Mouse (Mus musculus) midbrain, embryonic 11.5 days (tissue): ENCODE results near the gene Psme2b. TPM values are rescaled to one million over a fixed set of nuclear protein-coding genes. Genes with fewer than 3 reads are reported as not detected.
"Not testable (repeated sequence)": the region's sequence is repeated elsewhere in the genome, so short reads cannot be mapped to it uniquely, and the experiment has no call there.

Experiments used
- ATAC-seq: fragments of 200-750 bp; cut with Nextera tagmentation; 2 replicates; pipeline ENCODE4 v1.8.0; 2017; ENCODE audit warnings: moderate TSS enrichment, moderate library complexity; ENCODE audit not compliant: low FRiP score
- DNase-seq: peaks from one replicate; pipeline ENCODE4 v3.0.0; 2015; ENCODE audit warnings: low spot score; ENCODE audit errors: missing footprints
- H3K27ac ChIP-seq: fragments of 300-500 bp; sonication (generic); 2 replicates; pipeline ENCODE4 v1.5.1; 2014; ENCODE audit warnings: low read depth, low read length
- H3K27me3 ChIP-seq: fragments of 300-500 bp; sonication (generic); 2 replicates; pipeline ENCODE4 v1.6.1; 2014; ENCODE audit warnings: mild to moderate bottlenecking, low read length, moderate library complexity, mixed read lengths; ENCODE audit not compliant: control insufficient read depth, insufficient read depth
- H3K36me3 ChIP-seq: fragments of 300-500 bp; sonication (generic); 2 replicates; pipeline ENCODE4 v1.6.1; 2014; ENCODE audit warnings: mild to moderate bottlenecking, low read length, moderate library complexity, mixed read lengths; ENCODE audit not compliant: control insufficient read depth, insufficient read depth
- H3K4me1 ChIP-seq: fragments of 300-500 bp; sonication (generic); 2 replicates; pipeline ENCODE4 v1.6.1; 2014; ENCODE audit warnings: low read length; ENCODE audit not compliant: control insufficient read depth, insufficient read depth
- H3K4me2 ChIP-seq: fragments of 300-500 bp; sonication (generic); 2 replicates; pipeline ENCODE4 v1.6.1; 2014; ENCODE audit warnings: mild to moderate bottlenecking, moderate library complexity
- H3K4me3 ChIP-seq: fragments of 300-500 bp; sonication (generic); 2 replicates; pipeline ENCODE4 v1.5.1; 2014; ENCODE audit warnings: low read depth, low read length
- H3K9ac ChIP-seq: fragments of 300-500 bp; sonication (generic); 2 replicates; pipeline ENCODE4 v1.6.1; 2014; ENCODE audit warnings: low read length
- H3K9me3 ChIP-seq: fragments of 300-500 bp; sonication (generic); 2 replicates; pipeline ENCODE4 v1.6.1; 2016; ENCODE audit warnings: low read length; ENCODE audit not compliant: control insufficient read depth
- WGBS: fragments of 180-500 bp; shearing (Covaris S2); extraction: QIAGEN DNeasy Blood & Tissue Kit; methylation state at CpG from one replicate; pipeline ENCODE4 v1.1.7; 2014; 5-methylcytosine and 5-hydroxymethylcytosine counted together
- polyA plus RNA-seq: library from polyadenylated mRNA; unstranded; fragments of >200 nt; fragmentation: Nextera tagmentation; extraction: Ambion mirVana; gene quantifications from 2 replicates; pipeline ENCODE4 v1.2.1, GENCODE M21; 2014

Gene Psme2b
- polyA plus RNA-seq = 1.3 and 1.8 TPM in 2 replicates

DNA sequence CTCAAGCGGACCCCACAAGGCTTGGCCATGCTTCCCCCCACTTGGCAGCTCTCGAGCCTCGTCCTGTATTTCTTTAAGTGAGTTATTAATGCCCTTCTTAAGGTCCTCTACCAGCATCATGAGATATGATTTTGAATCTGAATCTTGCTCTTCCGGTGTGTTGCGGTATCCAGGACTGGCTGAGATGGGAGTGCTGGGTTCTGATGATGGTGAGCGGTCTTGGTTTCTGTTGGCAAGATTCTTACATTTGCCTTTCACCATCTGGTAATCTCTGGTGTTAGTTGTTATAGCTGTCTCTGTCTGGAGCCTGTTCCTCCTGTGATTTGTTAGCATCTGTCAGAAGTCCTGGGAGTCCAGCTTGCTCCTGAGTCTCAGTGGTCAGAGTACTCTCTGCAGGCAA lies at the start of gene Psme2b:
TSS of gene Psme2b (minus strand) at position 101 of the 400 bp plus-strand sequence.
- H3K4me2 ChIP-seq, H3K4me3 ChIP-seq, H3K9me3 ChIP-seq, H3K27ac ChIP-seq, DNase-seq, H3K36me3 ChIP-seq, H3K27me3 ChIP-seq, H3K4me1 ChIP-seq, H3K9ac ChIP-seq, ATAC-seq: not testable (repeated sequence)
- 92% methylated on average over 6 of the region's 6 CpGs for WGBS

DNA sequence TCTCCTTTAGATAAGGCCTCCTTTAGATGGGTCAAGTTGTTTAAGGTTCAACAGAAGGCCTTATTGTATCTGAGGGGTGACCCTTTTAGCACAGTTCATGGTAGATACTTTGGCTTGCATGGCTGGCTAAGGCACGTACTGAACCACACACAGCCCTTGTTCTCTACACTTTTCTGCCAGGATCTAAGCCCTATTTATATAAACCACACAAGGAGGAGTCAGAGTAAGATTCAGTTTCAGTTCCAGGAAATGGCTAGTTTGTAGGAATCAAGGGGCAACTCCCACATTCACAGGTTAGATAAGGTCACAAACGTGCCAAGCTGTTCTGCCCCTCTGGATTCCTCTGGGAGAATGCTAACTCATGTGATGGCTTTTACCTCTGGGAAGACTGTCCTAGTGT lies 48.0 kb upstream of the Psme2b start, which contains the start of gene Tgtp1:
TSS of gene Tgtp1 (minus strand) at position 155 of the 400 bp plus-strand sequence.
- WGBS = 75% methylated on average over 2 of the region's 2 CpGs
- ATAC-seq, DNase-seq: not testable (repeated sequence)

DNA sequence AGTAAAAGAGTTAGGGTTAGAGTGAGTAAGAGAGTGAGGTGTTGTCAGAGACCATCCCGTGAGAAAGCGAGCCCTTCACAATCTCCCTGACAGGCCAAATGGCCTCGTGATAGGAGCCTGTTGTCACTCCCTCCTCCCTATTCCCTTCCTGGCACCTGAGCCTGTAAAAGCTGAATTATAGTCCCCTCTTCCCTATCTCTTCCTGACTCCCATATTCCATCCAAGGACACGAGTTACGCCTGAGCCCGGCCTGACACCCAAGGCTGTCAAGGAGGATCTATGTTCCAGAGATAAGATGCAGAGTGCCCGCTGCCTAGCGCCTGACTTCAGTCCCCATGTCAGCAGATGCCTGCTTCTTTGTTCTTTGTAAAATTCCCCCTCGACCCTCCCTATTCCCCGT lies 47.3 kb upstream of the Psme2b start:
- H3K4me1 ChIP-seq, H3K27ac ChIP-seq, H3K9ac ChIP-seq, ATAC-seq, H3K9me3 ChIP-seq, H3K36me3 ChIP-seq, H3K27me3 ChIP-seq, DNase-seq, H3K4me3 ChIP-seq, H3K4me2 ChIP-seq: not testable (repeated sequence)
- 77% methylated on average over 10 of the region's 10 CpGs for WGBS

More for the DNA sequence above, 48.0 kb upstream of the Psme2b start, which contains the start of gene Tgtp1:
- not testable (repeated sequence) for H3K4me3 ChIP-seq, H3K36me3 ChIP-seq, H3K27me3 ChIP-seq, H3K4me1 ChIP-seq, H3K9me3 ChIP-seq, H3K27ac ChIP-seq, H3K9ac ChIP-seq, H3K4me2 ChIP-seq

DNA sequence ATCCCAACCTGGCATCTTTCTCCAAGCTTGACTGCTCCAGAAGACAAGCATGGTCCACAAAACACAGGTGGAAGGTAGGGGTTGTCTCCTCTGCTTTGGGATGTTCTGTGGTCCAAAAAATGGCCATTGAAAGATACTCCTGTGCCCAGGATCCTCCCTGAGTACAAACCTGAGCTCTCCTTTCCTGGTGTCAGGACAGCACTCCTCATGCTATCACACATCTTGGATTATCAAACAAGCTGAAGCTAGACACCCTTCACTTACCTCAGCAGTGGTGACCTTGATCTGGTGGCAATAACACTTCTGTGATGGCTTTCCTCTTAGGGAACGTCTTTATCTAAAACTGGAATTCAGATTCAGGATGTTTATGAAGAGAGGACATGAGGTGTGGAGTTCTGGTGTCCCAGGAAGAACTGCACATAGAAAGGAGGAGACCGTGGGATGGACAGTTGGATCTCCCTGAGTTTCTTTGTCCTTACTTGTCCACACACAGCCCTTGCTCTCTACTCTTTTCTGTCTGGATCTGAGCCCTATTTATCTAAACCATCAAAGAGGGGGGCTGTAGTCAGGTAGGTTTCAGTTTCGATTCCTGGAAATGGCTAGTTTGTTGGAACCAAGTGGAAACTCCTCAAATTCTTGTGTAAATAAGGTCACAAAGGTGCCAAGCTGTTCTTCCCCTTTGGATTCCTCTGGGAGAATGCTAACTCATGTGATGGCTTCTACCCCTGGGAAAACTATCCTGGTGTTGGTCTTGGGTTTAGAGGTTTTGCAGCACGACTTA lies 45.9 kb upstream of the Psme2b start, which contains the start of gene Gm12185:
TSS of gene Gm12185 (minus strand) at position 487 of the 781 bp plus-strand sequence.
- 64% methylated on average over 4 of the region's 4 CpGs for WGBS
- not testable (repeated sequence) for H3K27ac ChIP-seq, ATAC-seq, H3K4me2 ChIP-seq, H3K4me1 ChIP-seq, H3K36me3 ChIP-seq, H3K4me3 ChIP-seq, H3K27me3 ChIP-seq, DNase-seq, H3K9ac ChIP-seq, H3K9me3 ChIP-seq

DNA sequence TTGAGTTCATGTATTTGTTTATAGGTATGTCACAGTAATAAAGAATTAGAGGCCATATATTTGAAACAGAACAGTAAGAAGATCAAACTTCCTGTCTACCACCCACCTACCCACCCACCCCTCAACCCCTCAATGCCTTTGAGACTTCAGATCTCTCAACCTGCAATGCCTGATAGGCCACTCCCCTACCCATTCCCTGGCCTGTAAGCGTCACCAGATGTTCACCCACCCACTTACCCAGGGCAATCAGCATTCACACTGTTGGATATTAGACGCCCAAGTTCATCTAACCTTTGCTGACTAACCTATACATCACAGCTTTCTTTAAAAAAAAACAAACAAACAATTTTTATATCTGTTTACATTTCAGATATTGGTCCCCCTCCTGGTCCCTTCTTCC lies 44.0 kb upstream of the Psme2b start:
- DNase-seq, H3K36me3 ChIP-seq, H3K4me1 ChIP-seq, H3K27ac ChIP-seq, H3K9ac ChIP-seq, ATAC-seq, H3K9me3 ChIP-seq, H3K27me3 ChIP-seq, H3K4me2 ChIP-seq, H3K4me3 ChIP-seq: not testable (repeated sequence)
- 87% methylated on average over 1 of the region's 2 CpGs for WGBS

DNA sequence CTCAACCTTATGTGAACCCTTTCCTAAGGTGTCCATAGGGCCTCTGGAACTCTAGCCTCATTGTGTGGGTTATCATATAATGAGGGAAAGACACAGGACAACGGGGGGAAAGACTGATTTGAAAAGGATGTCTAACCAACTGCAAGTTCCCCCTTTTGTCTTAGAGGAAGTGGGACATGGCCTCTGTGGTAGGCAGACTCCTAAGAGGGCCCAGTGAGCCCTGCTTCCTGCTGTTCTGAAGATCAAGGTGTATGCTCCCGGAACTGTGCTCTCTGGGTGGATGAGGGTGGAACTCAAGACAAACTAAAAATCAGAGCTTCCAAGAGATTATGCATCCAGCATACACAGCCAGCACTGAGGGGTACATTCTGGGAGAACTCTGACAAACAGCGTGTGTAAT lies 42.2 kb upstream of the Psme2b start:
- not testable (repeated sequence) for H3K4me2 ChIP-seq, H3K4me1 ChIP-seq, ATAC-seq, H3K4me3 ChIP-seq, H3K9ac ChIP-seq, H3K27ac ChIP-seq, DNase-seq, H3K9me3 ChIP-seq, H3K36me3 ChIP-seq, H3K27me3 ChIP-seq
- 69% methylated on average over 2 of the region's 3 CpGs for WGBS

DNA sequence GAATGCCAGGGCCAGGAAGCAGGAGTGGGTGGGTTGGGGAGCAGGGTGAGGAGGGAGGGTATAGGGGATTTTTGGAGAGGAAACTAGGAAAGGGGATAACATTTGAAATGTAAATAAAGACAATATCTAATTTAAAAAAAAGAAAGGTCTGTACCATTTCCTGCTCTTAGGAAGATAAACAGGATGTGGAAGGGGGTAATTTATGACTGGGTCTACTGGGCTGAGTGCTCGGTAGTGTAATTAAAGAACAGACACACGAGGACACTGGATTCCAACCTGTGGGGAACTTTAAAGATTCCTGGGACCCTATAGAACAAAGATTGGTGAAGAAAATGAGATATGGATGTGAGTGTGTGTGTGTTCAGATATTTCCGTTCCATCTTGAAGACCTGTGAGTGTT lies 36.9 kb upstream of the Psme2b start:
- no CpG with 5 or more reads among the region's 3 CpGs for WGBS
- not testable (repeated sequence) for H3K27ac ChIP-seq, H3K9me3 ChIP-seq, H3K4me3 ChIP-seq, H3K4me2 ChIP-seq, DNase-seq, ATAC-seq, H3K36me3 ChIP-seq, H3K4me1 ChIP-seq, H3K9ac ChIP-seq, H3K27me3 ChIP-seq

DNA sequence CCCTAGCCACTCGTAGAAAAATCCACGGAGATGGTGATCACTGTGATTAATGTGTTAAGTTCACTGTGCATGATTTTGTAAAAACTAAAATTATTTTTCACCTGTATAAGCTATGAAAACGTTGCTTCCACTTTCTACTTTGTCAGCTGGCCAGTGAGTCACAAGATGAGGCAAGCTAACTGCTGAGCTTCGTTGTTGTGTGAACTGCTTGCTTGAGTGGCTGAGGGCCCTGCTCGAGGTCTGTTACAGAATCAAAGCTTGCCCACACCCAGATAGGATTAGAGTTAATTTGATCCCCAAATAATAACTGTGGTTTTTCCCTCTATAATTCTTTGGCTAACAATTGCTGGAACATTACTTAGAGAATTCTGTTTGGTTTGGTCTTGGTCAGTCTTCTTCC lies 34.1 kb upstream of the Psme2b start:
- H3K27me3 ChIP-seq, H3K9ac ChIP-seq, H3K36me3 ChIP-seq, H3K9me3 ChIP-seq, H3K4me3 ChIP-seq, H3K4me1 ChIP-seq, H3K4me2 ChIP-seq, ATAC-seq, H3K27ac ChIP-seq, DNase-seq: not testable (repeated sequence)
- WGBS = no CpG with 5 or more reads among the region's 5 CpGs

DNA sequence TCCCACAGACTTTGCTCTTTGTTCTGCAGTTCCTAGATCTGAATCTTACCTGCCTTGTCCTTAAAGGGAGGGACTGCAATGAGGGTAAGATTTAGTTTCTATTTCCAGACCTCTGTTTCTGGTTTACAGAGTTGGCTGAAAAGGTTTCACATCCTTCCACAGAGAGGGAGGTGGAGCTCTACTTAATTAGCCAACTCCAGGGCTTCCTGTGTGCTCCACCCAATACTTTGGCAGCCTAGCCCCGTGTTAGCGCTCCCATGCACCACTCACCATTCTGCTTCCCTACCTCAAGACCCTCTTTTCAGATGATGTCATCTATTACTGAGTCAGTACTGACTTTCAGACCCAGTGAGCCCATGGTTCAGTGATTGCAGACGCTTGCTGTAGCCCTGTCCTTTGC lies 33.3 kb upstream of the Psme2b start, which contains the start of gene 9930111J21Rik1:
TSS of gene 9930111J21Rik1 (minus strand) at position 148 of the 400 bp plus-strand sequence.
- WGBS = no CpG with 5 or more reads among the region's 3 CpGs
- H3K36me3 ChIP-seq, H3K27me3 ChIP-seq, H3K27ac ChIP-seq, H3K4me1 ChIP-seq, ATAC-seq, H3K4me3 ChIP-seq, H3K4me2 ChIP-seq, DNase-seq, H3K9ac ChIP-seq, H3K9me3 ChIP-seq: not testable (repeated sequence)
